Mouse (Mus musculus) lung, adult 2 months (tissue): Measurements from ENCODE around the gene Rasal2.

ENCODE experiments used
- CTCF ChIP-seq: fragments of 200-500 bp; IDR thresholded peaks from 2 replicates; pipeline ENCODE4 v1.5.1; 2011; ENCODE audit warnings: mild to moderate bottlenecking, low read length, control low read depth; ENCODE audit not compliant: insufficient read depth
- POLR2A ChIP-seq: fragments of 200-500 bp; IDR thresholded peaks from 2 replicates; pipeline ENCODE4 v1.6.1; 2011; ENCODE audit warnings: low read depth, mild to moderate bottlenecking, control low read depth, low read length, borderline replicate concordance; ENCODE audit errors: extremely low read depth

DNA sequence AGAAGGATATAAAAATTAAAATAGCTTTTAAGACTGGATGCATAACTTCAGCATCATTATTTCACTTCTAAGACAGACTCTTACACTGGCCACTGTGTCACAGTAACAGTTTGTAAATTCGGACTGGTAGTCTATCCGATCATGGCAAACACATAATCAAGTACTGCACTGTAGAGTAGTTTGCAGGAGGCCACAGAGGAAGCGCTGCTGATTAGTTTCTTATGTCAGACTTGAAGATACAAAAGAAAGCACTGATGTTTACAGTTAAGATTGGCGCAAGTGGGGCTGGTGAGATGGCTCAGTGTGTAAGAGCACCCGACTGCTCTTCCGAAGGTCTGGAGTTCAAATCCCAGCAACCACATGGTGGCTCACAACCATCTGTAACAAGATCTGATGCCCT lies 187.4 kb downstream of the Rasal2 start:
- TF ChIP-seq POLR2A (no peak), CTCF (no peak)
